Mouse (Mus musculus): ENCODE data around the gene Tor1aip1. TPM values are rescaled to one million over a fixed set of nuclear protein-coding genes. Genes with fewer than 3 reads are reported as not detected.

Gene Tor1aip1
- polyA plus RNA-seq (2014; fragmentation: Illumina TruSeq; extraction: RNeasy Lipid Tissue Mini Kit (QIAGEN cat#74804)), result 142 TPM

DNA sequence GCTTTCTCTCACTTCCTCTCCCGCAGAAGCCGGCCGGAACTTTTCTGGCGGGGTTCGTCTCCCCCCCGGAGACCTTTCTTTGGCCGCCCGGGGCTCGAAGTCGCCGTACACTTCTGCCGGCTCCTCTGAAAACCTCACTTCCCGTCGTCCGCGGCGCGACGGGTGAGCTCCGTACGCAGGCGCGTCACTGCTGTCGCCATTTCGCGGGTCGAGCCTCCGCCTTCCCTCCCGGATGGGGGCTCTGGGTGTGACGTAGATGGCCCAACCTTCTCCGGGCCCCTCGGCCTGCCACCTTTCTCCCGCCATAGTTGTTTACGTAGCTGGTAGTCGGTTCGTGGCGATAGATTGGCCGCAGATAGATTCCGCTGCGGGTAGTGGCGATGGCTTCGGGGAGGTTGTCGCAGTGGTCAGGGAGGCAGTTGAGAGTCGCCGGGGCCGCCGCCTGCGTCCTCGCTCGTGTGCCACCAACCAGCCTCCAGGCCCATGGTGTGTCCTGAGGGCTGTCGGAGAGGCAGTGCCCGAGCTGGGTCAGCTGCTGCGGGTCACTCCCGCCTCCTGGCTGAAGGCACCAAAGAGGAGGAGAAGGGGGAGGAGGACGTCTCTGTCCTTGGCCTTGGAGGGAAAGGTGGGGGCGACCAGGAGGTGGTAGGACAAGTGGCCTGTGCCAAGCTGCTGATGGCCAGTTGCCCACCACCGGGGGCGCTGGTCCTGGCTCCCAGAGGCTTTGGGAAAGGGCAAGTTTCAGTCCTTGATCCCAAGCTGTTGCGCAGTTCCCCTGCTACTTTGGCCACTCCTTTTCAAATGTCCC lies at the start of gene Tor1aip1:
Tor1aip1 (minus strand) TSS at position 551 of the 808 bp plus-strand sequence.

DNA sequence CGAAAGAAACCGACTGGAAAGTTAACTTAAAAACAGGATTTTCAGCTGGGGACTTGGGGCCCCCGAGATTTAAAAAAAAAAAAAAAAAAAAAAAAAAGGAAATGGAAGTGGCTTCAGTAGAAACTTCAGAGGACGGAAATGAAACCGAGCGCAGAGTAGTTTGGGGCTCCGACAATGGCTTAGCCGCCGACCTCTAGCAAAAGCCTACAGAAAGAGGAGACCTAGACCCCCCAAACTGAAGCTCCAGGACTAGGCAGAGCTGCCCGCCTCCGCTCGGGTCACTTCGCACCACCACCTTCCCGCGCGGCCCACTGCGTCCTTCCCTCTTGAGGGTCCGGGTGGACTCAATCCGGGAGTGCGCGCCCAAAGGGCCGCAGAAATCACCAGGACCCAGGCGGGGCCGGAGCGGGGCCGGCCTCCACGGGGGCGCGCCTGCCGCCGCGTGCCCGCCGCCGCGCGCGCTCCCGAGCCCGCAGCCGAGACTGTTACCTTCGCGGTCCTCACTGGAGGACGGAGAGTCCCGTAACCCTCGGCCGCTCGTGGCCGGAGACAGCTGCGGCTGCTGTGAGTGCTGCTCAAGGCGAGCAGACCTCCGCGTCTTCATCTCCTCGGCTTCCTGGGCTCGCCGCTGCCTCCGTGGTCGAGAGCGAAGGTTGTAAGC lies 881 bp downstream of the Tor1aip1 start, which contains the start of gene Tor1aip2:
Tor1aip2 (plus strand) TSS at position 135 of the 661 bp plus-strand sequence.

DNA sequence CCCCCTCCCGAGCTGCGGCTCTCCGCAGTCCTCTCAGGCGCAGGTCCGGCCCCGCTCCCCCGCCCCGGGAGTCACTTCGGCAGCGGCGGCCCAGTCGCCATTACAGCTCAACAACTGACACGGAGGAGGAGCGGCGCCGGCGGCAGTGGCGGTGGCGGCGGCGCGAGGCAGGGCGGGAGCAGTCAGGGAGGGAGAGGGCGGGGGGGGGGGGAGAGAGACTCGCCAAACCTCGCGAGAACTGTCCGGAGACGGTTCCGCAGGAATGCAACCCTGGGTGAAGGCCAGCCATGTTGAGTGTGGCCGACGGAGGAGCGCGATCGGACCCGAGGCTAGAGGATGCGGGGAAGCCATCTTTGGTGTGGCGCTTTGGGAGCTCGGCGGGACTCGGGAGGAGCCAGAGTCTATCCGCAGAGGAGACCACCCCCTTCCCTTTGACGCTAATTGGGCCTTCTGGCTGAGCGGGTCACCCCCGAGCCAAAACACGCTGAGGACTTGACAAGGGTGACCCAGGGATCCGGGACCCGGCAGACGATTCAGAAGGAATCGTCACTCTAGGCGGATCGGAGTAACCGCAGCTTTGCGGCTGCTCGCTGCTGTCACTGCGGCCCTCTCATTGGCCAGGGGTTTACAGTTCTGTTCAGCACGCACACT lies 63.1 kb downstream of the Tor1aip1 start, which contains the start of gene Cep350:
Cep350 (minus strand) TSS at position 188 of the 651 bp plus-strand sequence.

Other genes with a start within 250 kb of the Tor1aip1 start
- gene Qsox1, start 223.6 kb downstream of the Tor1aip1 start, polyA plus RNA-seq (2014; fragmentation: Illumina TruSeq; extraction: RNeasy Lipid Tissue Mini Kit (QIAGEN cat#74804)), result 3.0 TPM
- gene Cep350, start 63.2 kb downstream of the Tor1aip1 start, polyA plus RNA-seq (2014; fragmentation: Illumina TruSeq; extraction: RNeasy Lipid Tissue Mini Kit (QIAGEN cat#74804)), result 48.4 TPM
- 320 TPM for gene Tor1aip2, start 1.1 kb downstream of the Tor1aip1 start, polyA plus RNA-seq (2014; fragmentation: Illumina TruSeq; extraction: RNeasy Lipid Tissue Mini Kit (QIAGEN cat#74804))
- gene Fam163a, start 168.5 kb upstream of the Tor1aip1 start, polyA plus RNA-seq (2014; fragmentation: Illumina TruSeq; extraction: RNeasy Lipid Tissue Mini Kit (QIAGEN cat#74804)), result 1.3 TPM